Mouse (Mus musculus): ENCODE data around the gene Farp2. TPM values are rescaled to one million over a fixed set of nuclear protein-coding genes. Genes with fewer than 3 reads are reported as not detected.

Gene Farp2
- polyA plus RNA-seq, 1 experiment: 5.1 TPM

DNA sequence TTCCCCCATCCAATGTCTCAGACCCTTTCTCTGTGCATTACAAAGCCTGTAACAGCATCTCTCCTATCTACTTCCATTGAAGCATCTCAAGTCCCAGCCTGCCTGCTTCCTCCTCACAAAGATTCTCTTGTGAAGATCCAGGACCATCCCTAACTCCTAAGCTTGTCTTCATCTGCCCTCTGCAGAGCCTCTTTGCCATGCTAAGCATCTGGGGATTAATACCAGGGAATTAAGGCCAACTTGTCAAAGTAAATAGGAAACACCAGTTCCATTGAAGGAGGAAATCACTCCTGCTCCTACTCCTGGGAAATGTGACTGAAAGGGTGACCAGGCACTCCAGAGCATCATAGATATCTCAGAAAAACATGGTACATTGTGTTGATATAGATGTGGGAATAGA lies 158.1 kb downstream of the Farp2 start:
- no peak overlapping the region for H3K27ac ChIP-seq (ENCODE audit: insufficient read depth, low read length)
- no peak for TF ChIP-seq POLR2A (IDR thresholded peaks at IDR 0.05; ENCODE audit: extremely low read depth, insufficient read depth, low read length)
- no peak for TF ChIP-seq CTCF (IDR thresholded peaks at IDR 0.05; ENCODE audit: extremely low read depth, insufficient read depth, low read length)
- H3K4me3 ChIP-seq (ENCODE audit: insufficient read depth, low read length): no peak overlapping the region
- no peaks in the 10 kb centered on the region for H3K4me1 ChIP-seq (ENCODE audit: control insufficient read depth, insufficient read depth, low read length)

Other genes starting within 250 kb of the Farp2 start
- gene Mterf4, start 206.2 kb upstream of the Farp2 start, polyA plus RNA-seq (2012; rRNA removed): 18.7 and 19.0 TPM in 2 replicates
- gene Ppp1r7, start 169.2 kb upstream of the Farp2 start, polyA plus RNA-seq (2012; rRNA removed): 27.3 and 30.4 TPM in 2 replicates
- 6.4 and 6.9 TPM in 2 replicates for gene Pask, start 168.6 kb upstream of the Farp2 start, polyA plus RNA-seq (2012; rRNA removed)
- 0.65 and 0.81 TPM in 2 replicates for gene Ano7, start 138.1 kb upstream of the Farp2 start, polyA plus RNA-seq (2012; rRNA removed)
- 92.1 and 93.3 TPM in 2 replicates for gene Hdlbp, start 33.3 kb upstream of the Farp2 start, polyA plus RNA-seq (2012; rRNA removed)
- 404 and 424 TPM in 2 replicates for gene Stk25, start 146.6 kb downstream of the Farp2 start, polyA plus RNA-seq (2012; rRNA removed)
- 43.3 and 52.2 TPM in 2 replicates for gene Bok, start 173.6 kb downstream of the Farp2 start, polyA plus RNA-seq (2012; rRNA removed)
- gene Atg4b, start 239.4 kb downstream of the Farp2 start, polyA plus RNA-seq (2012; rRNA removed): 50.6 and 50.7 TPM in 2 replicates
- 34.2 and 37.1 TPM in 2 replicates for gene Thap4, start 242.8 kb downstream of the Farp2 start, polyA plus RNA-seq (2012; rRNA removed)

Data from cortical plate, adult 2 months (tissue).